Mouse (Mus musculus) heart, adult 11 months (tissue): Measurements from ENCODE around the gene Nup107.
A peak's percentile ranks its signal among the peaks of the same experiment; 100 is the strongest.

ENCODE experiments used
- DNase-seq: peaks from one replicate; pipeline ENCODE4 v3.0.0; 2022

Gene Nup107

GRCm38 (mm10) chr10:117799806-117800205, 7.3 kb upstream of the Nup107 start:
- DNase-seq: peak; percentile 76

- no peak for DNase-seq
Observed at GRCm38 (mm10) chr10:117798436-117799035, 6.0 kb upstream of the Nup107 start.

GRCm38 (mm10) chr10:117797684-117798083, 5.2 kb upstream of the Nup107 start:
- DNase-seq: no peak

- no peak for DNase-seq
Observed at GRCm38 (mm10) chr10:117797106-117797505, 4.6 kb upstream of the Nup107 start.

GRCm38 (mm10) chr10:117796181-117796580, 3.7 kb upstream of the Nup107 start:
- no peak for DNase-seq

GRCm38 (mm10) chr10:117795206-117795605, 2.7 kb upstream of the Nup107 start:
- no peak for DNase-seq

GRCm38 (mm10) chr10:117793436-117794030, 1.0 kb upstream of the Nup107 start:
- no peak for DNase-seq

- DNase-seq: no peak
Observed at GRCm38 (mm10) chr10:117791171-117791470, 1.4 kb downstream of the Nup107 start.

GRCm38 (mm10) chr10:117790421-117791170, 1.9 kb downstream of the Nup107 start:
- no peak for DNase-seq

GRCm38 (mm10) chr10:117790011-117790410, 2.5 kb downstream of the Nup107 start:
- DNase-seq: no peak

- no peak for DNase-seq
Observed at GRCm38 (mm10) chr10:117784646-117785045, 7.9 kb downstream of the Nup107 start.

- DNase-seq: no peak
Observed at GRCm38 (mm10) chr10:117783786-117784420, 8.6 kb downstream of the Nup107 start.

GRCm38 (mm10) chr10:117782491-117783260, 9.8 kb downstream of the Nup107 start:
- DNase-seq: no peak

GRCm38 (mm10) chr10:117782056-117782455, 10.4 kb downstream of the Nup107 start:
- DNase-seq: no peak

- DNase-seq: no peak
Observed at GRCm38 (mm10) chr10:117781021-117781725, 11.3 kb downstream of the Nup107 start.

- DNase-seq: no peak
Observed at GRCm38 (mm10) chr10:117780306-117780911, 12.1 kb downstream of the Nup107 start.

- DNase-seq: no peak
Observed at GRCm38 (mm10) chr10:117779581-117780305, 12.8 kb downstream of the Nup107 start.

GRCm38 (mm10) chr10:117778951-117779350, 13.6 kb downstream of the Nup107 start:
- no peak for DNase-seq

- DNase-seq: no peak
Observed at GRCm38 (mm10) chr10:117778328-117778910, 14.1 kb downstream of the Nup107 start.

- DNase-seq: no peak
Observed at GRCm38 (mm10) chr10:117777501-117778327, 14.8 kb downstream of the Nup107 start.
